Mouse (Mus musculus): Measurements from ENCODE around the gene Sh3pxd2a.

DNA sequence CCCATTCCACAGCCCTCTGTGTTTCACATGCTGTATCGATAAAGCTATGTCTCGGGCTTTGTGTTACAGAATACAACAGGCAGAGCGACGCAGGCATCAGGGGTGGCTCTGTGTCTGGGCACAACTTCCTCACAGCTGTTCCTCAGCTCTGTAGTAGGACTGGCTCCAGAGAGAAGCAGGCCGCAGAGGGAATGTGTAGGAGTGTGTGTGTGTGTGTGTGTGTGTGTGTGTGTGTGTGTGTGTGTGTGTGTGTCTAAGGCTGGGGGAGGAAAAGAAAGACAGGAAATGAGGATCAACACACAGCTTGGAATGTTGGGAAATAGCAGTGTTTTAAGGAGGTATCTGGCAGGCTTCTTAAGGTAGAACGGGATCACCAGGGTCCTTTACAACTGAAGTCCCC is 187.5 kb downstream of the Sh3pxd2a start:
- TF ChIP-seq POLR2A (IDR thresholded peaks at IDR 0.05; ENCODE audit: low read depth, low read length) (no peak), CTCF (IDR thresholded peaks at IDR 0.05; ENCODE audit: borderline replicate concordance, insufficient read depth, low read length) (no peak)
